Mouse (Mus musculus) layer of hippocampus, adult 18-20 months (tissue): ENCODE measurements around the gene Abhd15. TPM values are rescaled to one million over a fixed set of nuclear protein-coding genes. Genes with fewer than 3 reads are reported as not detected.
"Not testable (repeated sequence)": the region's sequence is repeated elsewhere in the genome, so short reads cannot be mapped to it uniquely, and the experiment has no call there.

Experiments
- DNase-seq, 2 experiments: peaks; one replicate each; pipeline ENCODE4 v3.0.0; 2022; ENCODE audit warnings: low spot score in 2 of 2
- total RNA-seq, 2 experiments: library from RNA; stranded (reverse); gene quantifications; 2 replicates each; pipeline ENCODE4 v1.2.3; 2021

Gene Abhd15
- total RNA-seq, 2 experiments from 2014 or later = 1.4 to 1.7 TPM

GRCm38 (mm10) chr11:77511336-77511735 is 3.6 kb upstream of the Abhd15 start:
- DNase-seq = no peak

- peak in 1 of 2 experiments; percentile 75 for DNase-seq
These were observed 1.8 kb upstream of the Abhd15 start for GRCm38 (mm10) chr11:77512891-77513810.

- no peak for DNase-seq
These were observed 1.1 kb upstream of the Abhd15 start for GRCm38 (mm10) chr11:77513811-77514170.

GRCm38 (mm10) chr11:77514281-77514831 is 565 bp upstream of the Abhd15 start:
- no peak for DNase-seq

- DNase-seq = no peak
These were observed 974 bp downstream of the Abhd15 start, which contains the start of gene Trp53i13 for GRCm38 (mm10) chr11:77515637-77516552. Gene Trp53i13, minus strand, starts transcription at chr11:77515980.

- DNase-seq = no peak
These were observed 1.9 kb downstream of the Abhd15 start for GRCm38 (mm10) chr11:77516553-77517425.

GRCm38 (mm10) chr11:77518051-77518798 is 3.3 kb downstream of the Abhd15 start:
- no peak for DNase-seq

GRCm38 (mm10) chr11:77519043-77519442 is 4.1 kb downstream of the Abhd15 start, which contains the start of gene Gm10392:
Gene Gm10392, minus strand, starts transcription at chr11:77519198.
- no peak for DNase-seq

GRCm38 (mm10) chr11:77520601-77521529 is 5.9 kb downstream of the Abhd15 start:
- no peak for DNase-seq

GRCm38 (mm10) chr11:77525804-77526486 is 11.0 kb downstream of the Abhd15 start:
- no peak for DNase-seq

- not testable (repeated sequence) for DNase-seq
These were observed 13.5 kb downstream of the Abhd15 start for GRCm38 (mm10) chr11:77528420-77528819.

GRCm38 (mm10) chr11:77529644-77530043 is 14.7 kb downstream of the Abhd15 start:
- DNase-seq = no peak

GRCm38 (mm10) chr11:77530862-77531261 is 15.9 kb downstream of the Abhd15 start:
- no peak for DNase-seq

- DNase-seq = no peak
These were observed 17.4 kb downstream of the Abhd15 start for GRCm38 (mm10) chr11:77532202-77532846.

- peak in 1 of 2 experiments; percentile 32 for DNase-seq
These were observed 30.3 kb downstream of the Abhd15 start for GRCm38 (mm10) chr11:77545261-77545660.

GRCm38 (mm10) chr11:77585201-77585600 is 70.3 kb downstream of the Abhd15 start:
- no peak for DNase-seq
